Comparison of ENCODE assay signal across 2 mouse cellular contexts in the genomic region with DNA sequence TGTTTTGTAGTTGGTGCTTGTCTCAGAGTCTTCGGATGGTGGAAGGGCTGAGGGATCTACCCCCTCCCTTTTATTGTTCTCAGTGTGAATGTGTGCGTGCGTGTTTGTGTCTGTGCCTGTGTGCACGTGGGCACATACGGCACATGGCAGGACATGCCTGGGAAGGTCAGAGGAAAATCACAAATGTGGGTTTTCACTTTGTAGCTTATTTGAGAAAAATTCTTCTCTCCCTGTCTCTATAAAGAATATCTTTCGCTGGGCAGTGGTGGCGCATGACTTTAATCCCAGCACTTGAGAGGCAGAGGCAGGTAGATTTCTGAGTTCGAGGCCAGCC.
TF ChIP-seq lines count a peak whose summit lies in the region.

No protein-coding gene starts in this region.

TF ChIP-seq in MEL, 35 proteins besides CTCF, POLR2A, EP300 and RAD21 (continued from another document):
- peak; percentile 45; the same call in 1 of the 2 replicates for TF ChIP-seq USF1 (IDR thresholded peaks at IDR 0.05; ENCODE audit: low read depth, low read length)
- no peak for TF ChIP-seq TBP (IDR thresholded peaks at IDR 0.05; ENCODE audit: low read depth, low read length)
- peak; percentile 14; the same call in 1 of the 2 replicates for TF ChIP-seq BHLHE40 (IDR thresholded peaks at IDR 0.05; ENCODE audit: borderline replicate concordance, low read depth, low read length)
- TF ChIP-seq E2F4 (IDR thresholded peaks at IDR 0.05; ENCODE audit: borderline replicate concordance, low read depth, low read length): no peak
- TF ChIP-seq MYC (IDR thresholded peaks at IDR 0.05; ENCODE audit: low read depth, low read length): peak; percentile 87
- no peak for TF ChIP-seq MAZ (IDR thresholded peaks at IDR 0.05; ENCODE audit: low read depth, low read length)
- TF ChIP-seq ELF1 (IDR thresholded peaks at IDR 0.05; ENCODE audit: low read depth, low read length): peak; percentile 2; the same call in 1 of the 2 replicates
- TF ChIP-seq MAFK (IDR thresholded peaks at IDR 0.05; ENCODE audit: borderline replicate concordance, low read depth, low read length): no peak

TF ChIP-seq in myocyte, 11 proteins besides CTCF, POLR2A, EP300 and RAD21 (continued from another document):
- TF ChIP-seq SRF (IDR thresholded peaks at IDR 0.05; ENCODE audit: control insufficient read depth, insufficient read length, low read depth) (no peak), CEBPB (IDR thresholded peaks at IDR 0.05; ENCODE audit: insufficient read depth, poor library complexity, severe bottlenecking) (no peak)
